Mouse (Mus musculus): ENCODE measurements at regions not wholly inside any gene's neighbourhood (a gene's known extent, or its start where the extent isn't known, plus 50 kb on each side); places are given as distances from the start of the nearest gene placed in this dataset.

DNA sequence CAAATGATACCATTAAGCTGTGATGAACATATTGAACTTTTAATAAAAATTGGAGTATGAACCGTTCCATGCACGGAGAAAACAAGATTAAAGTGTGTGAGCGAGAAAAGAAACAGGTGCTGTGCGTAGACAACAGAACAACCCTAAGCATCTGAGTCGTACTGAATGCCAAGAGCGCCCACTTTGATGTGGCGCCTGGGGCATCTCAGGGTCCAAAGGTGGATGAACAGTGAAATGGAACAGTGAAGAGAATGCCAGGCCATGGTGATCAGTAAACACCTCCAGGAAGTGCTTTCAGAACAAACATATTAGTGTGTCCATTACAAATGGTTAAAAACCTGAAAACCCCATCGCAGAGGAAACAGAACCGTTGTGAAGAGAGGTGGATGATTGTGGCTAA, 94.0 kb upstream of the Ednrb start:
- WGBS: 92% methylated on average over 9 of the region's 9 CpGs
- ATAC-seq: no peak
- H3K27ac ChIP-seq (ENCODE audit: low read depth, low read length): no peak overlapping the region
- H3K27me3 ChIP-seq (replicated peaks; ENCODE audit: control insufficient read depth, insufficient read depth, low read length): no peaks in the 10 kb centered on the region
- DNase-seq (ENCODE audit: low spot score): no peak
- H3K9me3 ChIP-seq (replicated peaks; ENCODE audit: control insufficient read depth, low read length): no peaks in the 10 kb centered on the region
- no peaks in the 10 kb centered on the region for H3K4me1 ChIP-seq (ENCODE audit: control insufficient read depth, insufficient read depth, low read length)
- H3K9ac ChIP-seq (ENCODE audit: low read length): no peak overlapping the region
- no peaks in the 10 kb centered on the region for H3K36me3 ChIP-seq (ENCODE audit: control insufficient read depth, insufficient read depth, low read length)
- no peak overlapping the region for H3K4me2 ChIP-seq (ENCODE audit: low read length)
- no peak overlapping the region for H3K4me3 ChIP-seq (ENCODE audit: low read depth, low read length)

DNA sequence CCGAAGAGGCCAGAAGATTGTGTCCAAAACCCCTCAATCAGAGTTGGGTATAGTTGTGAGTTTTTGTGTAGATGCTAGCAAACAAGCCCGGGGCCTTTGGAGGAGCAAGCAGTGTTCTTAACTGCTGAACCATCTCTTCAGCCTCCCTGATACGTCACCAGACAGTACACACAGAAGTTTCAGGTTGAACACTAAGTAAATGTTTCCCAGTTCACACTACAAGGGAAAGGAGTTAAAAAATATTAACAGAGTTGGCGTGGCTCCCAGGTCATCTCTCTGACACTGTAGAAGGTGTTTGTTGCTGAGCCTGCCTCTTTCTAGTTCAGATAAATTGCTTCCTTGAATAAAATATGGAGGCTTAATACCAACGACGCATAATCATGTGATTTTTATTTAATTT, 93.5 kb upstream of the Ednrb start:
- H3K9ac ChIP-seq (ENCODE audit: low read length): no peak overlapping the region
- H3K4me3 ChIP-seq (ENCODE audit: low read depth, low read length): no peak overlapping the region
- WGBS: 94% methylated on average over 6 of the region's 6 CpGs
- H3K9me3 ChIP-seq (replicated peaks; ENCODE audit: control insufficient read depth, low read length): no peaks in the 10 kb centered on the region
- H3K36me3 ChIP-seq (ENCODE audit: control insufficient read depth, insufficient read depth, low read length): no peaks in the 10 kb centered on the region
- H3K27me3 ChIP-seq (replicated peaks; ENCODE audit: control insufficient read depth, insufficient read depth, low read length): no peaks in the 10 kb centered on the region
- no peak overlapping the region for H3K27ac ChIP-seq (ENCODE audit: low read depth, low read length)
- ATAC-seq (no peak), DNase-seq (ENCODE audit: low spot score) (no peak)
- H3K4me2 ChIP-seq (ENCODE audit: low read length): no peak overlapping the region
- H3K4me1 ChIP-seq (ENCODE audit: control insufficient read depth, insufficient read depth, low read length): no peaks in the 10 kb centered on the region

DNA sequence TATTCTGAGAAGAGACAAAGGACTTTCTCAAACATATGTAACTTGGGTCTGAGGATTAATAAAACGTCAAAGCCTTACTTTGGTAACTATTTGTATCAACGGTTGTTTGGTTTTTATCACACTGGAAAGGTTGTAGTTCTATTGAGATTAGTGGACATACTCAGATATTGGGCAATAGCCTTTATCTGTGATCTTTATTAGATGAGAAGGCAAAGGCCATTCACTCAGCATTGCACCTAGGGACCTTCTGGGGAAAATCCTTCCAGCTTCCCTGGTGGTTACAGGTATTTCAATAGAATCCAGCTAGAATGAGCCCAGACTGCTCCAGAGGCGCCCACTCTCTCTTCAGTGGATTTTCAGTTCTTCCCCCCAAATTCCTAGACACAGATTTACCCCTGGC, 89.6 kb upstream of the Ednrb start:
- H3K9ac ChIP-seq (ENCODE audit: low read length): no peak overlapping the region
- WGBS: 90% methylated on average over 3 of the region's 3 CpGs
- no peaks in the 10 kb centered on the region for H3K27me3 ChIP-seq (replicated peaks; ENCODE audit: control insufficient read depth, insufficient read depth, low read length)
- H3K36me3 ChIP-seq (ENCODE audit: control insufficient read depth, insufficient read depth, low read length): no peaks in the 10 kb centered on the region
- no peaks in the 10 kb centered on the region for H3K9me3 ChIP-seq (replicated peaks; ENCODE audit: control insufficient read depth, low read length)
- H3K4me1 ChIP-seq (ENCODE audit: control insufficient read depth, insufficient read depth, low read length): no peaks in the 10 kb centered on the region
- H3K4me2 ChIP-seq (ENCODE audit: low read length): no peak overlapping the region
- DNase-seq (ENCODE audit: low spot score) (no peak), ATAC-seq (no peak)
- no peak overlapping the region for H3K27ac ChIP-seq (ENCODE audit: low read depth, low read length)
- no peak overlapping the region for H3K4me3 ChIP-seq (ENCODE audit: low read depth, low read length)

DNA sequence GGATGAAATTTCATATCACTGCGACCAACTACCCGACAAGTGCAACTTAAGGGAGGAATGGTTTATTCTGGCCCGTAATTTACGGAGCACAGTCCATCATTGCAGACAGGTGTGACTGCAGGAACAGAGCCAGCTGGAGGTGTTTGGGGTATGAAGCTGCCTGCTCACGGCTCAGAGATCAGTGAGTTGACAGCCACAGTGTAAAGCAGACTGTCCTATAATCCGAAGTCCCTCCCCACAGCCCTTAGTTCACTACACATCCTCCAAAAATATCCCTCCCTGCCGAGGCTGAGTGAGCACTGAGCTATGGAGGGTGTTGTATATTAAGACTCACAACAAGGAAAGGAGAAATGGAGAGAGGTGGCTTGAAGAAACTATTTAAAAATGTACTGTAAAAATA, 88.0 kb upstream of the Ednrb start:
- Histone ChIP-seq H3K9me3 (replicated peaks; ENCODE audit: control insufficient read depth, low read length) (no peaks in the 10 kb centered on the region), H3K27ac (ENCODE audit: low read depth, low read length) (no peak overlapping the region), H3K9ac (ENCODE audit: low read length) (no peak overlapping the region), H3K27me3 (replicated peaks; ENCODE audit: control insufficient read depth, insufficient read depth, low read length) (no peaks in the 10 kb centered on the region), H3K4me3 (ENCODE audit: low read depth, low read length) (no peak overlapping the region), H3K4me2 (ENCODE audit: low read length) (no peak overlapping the region), H3K36me3 (ENCODE audit: control insufficient read depth, insufficient read depth, low read length) (no peaks in the 10 kb centered on the region), H3K4me1 (ENCODE audit: control insufficient read depth, insufficient read depth, low read length) (no peaks in the 10 kb centered on the region)
- DNase-seq (ENCODE audit: low spot score): no peak
- no peak for ATAC-seq
- 89% methylated on average over 7 of the region's 7 CpGs for WGBS

DNA sequence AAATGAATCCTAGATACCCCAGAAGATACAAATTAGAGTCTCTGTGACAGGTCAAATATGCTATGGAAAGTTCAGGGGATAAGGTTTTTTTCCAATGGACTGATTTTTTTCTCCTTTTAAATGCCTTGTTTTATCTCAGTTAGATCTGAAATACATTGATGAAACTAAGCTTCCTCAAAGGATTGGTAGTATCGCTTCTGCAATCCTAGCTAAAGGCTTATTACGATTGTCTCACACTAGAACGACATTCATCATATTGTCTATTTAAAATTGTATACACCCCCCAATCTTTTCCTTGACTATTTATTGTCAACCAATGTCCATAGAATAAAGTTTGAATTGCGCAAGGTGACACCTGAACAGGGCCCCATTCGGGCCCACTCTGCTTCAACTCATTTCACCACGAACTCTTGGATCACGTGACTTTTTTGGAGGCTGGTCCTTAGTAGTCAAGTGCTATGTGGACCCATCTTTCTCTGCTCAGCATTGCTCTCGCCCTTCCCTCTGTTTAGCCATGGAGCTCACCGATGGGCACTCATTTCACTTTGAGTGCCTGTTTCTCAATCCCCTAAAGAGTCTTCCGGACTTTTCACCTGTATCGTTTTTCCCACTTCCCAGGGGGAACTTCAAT, 85.6 kb upstream of the Ednrb start:
- Histone ChIP-seq H3K36me3 (ENCODE audit: control insufficient read depth, insufficient read depth, low read length) (no peaks in the 10 kb centered on the region), H3K9ac (ENCODE audit: low read length) (no peak overlapping the region), H3K4me1 (ENCODE audit: control insufficient read depth, insufficient read depth, low read length) (no peaks in the 10 kb centered on the region), H3K27ac (ENCODE audit: low read depth, low read length) (no peak overlapping the region), H3K4me2 (ENCODE audit: low read length) (no peak overlapping the region), H3K9me3 (replicated peaks; ENCODE audit: control insufficient read depth, low read length) (no peaks in the 10 kb centered on the region), H3K4me3 (ENCODE audit: low read depth, low read length) (no peak overlapping the region), H3K27me3 (replicated peaks; ENCODE audit: control insufficient read depth, insufficient read depth, low read length) (no peaks in the 10 kb centered on the region)
- 95% methylated on average over 11 of the region's 11 CpGs for WGBS
- no peak for DNase-seq (ENCODE audit: low spot score)
- ATAC-seq: no peak

DNA sequence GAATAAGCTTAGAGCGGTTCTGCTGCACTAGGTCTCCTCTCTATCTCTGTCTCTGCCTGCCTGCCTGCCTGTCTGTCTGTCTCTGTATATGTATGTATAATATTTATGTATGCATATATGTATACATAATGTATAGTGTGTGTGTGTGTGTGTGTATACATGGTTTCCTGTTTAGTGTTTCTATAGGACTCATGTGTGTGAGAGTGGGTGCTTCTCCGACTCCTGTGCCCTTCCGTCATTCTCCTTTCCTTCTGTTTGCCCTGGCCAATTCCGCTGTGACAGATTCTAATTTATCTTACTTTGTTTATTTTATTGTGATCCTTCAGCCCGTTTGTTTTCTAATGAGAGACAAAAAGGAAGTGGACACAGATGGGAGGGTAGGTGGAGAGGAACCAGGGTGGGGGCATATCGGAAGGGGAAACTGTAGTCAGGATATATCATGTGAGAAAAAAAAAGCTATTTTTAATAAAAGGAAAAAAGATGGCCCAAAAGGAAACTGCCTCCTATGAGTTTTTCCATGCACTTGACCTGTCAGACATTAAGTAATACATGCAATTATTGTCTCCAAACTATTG, 85.0 kb upstream of the Ednrb start:
- Histone ChIP-seq H3K27me3 (replicated peaks; ENCODE audit: control insufficient read depth, insufficient read depth, low read length) (no peaks in the 10 kb centered on the region), H3K9me3 (replicated peaks; ENCODE audit: control insufficient read depth, low read length) (no peaks in the 10 kb centered on the region), H3K4me2 (ENCODE audit: low read length) (no peak overlapping the region), H3K36me3 (ENCODE audit: control insufficient read depth, insufficient read depth, low read length) (no peaks in the 10 kb centered on the region), H3K4me3 (ENCODE audit: low read depth, low read length) (no peak overlapping the region), H3K27ac (ENCODE audit: low read depth, low read length) (no peak overlapping the region), H3K9ac (ENCODE audit: low read length) (no peak overlapping the region), H3K4me1 (ENCODE audit: control insufficient read depth, insufficient read depth, low read length) (no peaks in the 10 kb centered on the region)
- DNase-seq (ENCODE audit: low spot score): no peak
- ATAC-seq: no peak
- 85% methylated on average over 6 of the region's 6 CpGs for WGBS

DNA sequence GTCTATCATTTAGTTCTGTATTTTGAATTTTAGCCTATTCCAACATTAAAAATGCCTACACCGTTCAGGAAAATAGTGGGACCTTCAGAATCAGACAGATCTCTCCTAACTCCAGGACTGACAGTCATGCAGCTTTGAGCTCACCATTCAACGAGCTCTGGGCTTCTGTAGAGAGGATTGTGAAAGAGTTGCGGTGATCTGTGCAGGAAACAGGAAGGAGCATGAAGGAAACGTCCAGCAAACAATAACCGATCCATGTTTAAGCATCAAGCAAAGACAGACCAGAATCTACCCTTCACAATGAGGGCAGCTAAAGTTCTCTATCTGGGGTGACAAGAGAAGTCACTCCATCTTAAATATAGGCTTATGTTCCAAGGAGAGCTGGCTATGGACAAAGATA, 76.0 kb upstream of the Ednrb start:
- Histone ChIP-seq H3K27me3 (replicated peaks; ENCODE audit: control insufficient read depth, insufficient read depth, low read length) (no peaks in the 10 kb centered on the region), H3K4me1 (ENCODE audit: control insufficient read depth, insufficient read depth, low read length) (no peaks in the 10 kb centered on the region), H3K4me2 (ENCODE audit: low read length) (no peak overlapping the region), H3K9me3 (replicated peaks; ENCODE audit: control insufficient read depth, low read length) (no peaks in the 10 kb centered on the region), H3K4me3 (ENCODE audit: low read depth, low read length) (no peak overlapping the region), H3K27ac (ENCODE audit: low read depth, low read length) (no peak overlapping the region), H3K9ac (ENCODE audit: low read length) (no peak overlapping the region), H3K36me3 (ENCODE audit: control insufficient read depth, insufficient read depth, low read length) (no peaks in the 10 kb centered on the region)
- DNase-seq (ENCODE audit: low spot score) (no peak), ATAC-seq (no peak)
- 77% methylated on average over 5 of the region's 5 CpGs for WGBS

DNA sequence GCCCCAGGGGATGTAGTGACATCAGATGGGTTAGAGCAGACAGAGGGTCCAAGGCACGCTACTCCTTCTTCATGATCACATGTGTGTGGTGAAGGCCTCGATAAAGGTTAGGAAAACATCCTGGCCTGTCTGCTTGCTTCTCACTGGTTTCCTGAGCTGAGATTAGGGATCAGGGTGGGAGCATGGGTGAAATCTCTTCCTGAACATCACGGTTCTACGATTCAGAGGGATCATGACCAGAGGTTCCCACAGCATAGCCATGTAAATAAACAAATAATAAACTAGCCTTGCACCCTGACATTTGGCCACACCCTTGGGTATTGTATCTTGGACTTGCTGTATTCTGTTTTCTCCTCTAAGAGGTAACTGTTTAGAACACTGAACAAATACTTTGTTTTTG, 75.2 kb upstream of the Ednrb start:
- no peak overlapping the region for H3K27ac ChIP-seq (ENCODE audit: low read depth, low read length)
- no peak overlapping the region for H3K4me3 ChIP-seq (ENCODE audit: low read depth, low read length)
- no peaks in the 10 kb centered on the region for H3K9me3 ChIP-seq (replicated peaks; ENCODE audit: control insufficient read depth, low read length)
- no peak overlapping the region for H3K4me2 ChIP-seq (ENCODE audit: low read length)
- H3K4me1 ChIP-seq (ENCODE audit: control insufficient read depth, insufficient read depth, low read length): no peaks in the 10 kb centered on the region
- WGBS: 83% methylated on average over 4 of the region's 4 CpGs
- DNase-seq (ENCODE audit: low spot score) (no peak), ATAC-seq (no peak)
- H3K9ac ChIP-seq (ENCODE audit: low read length): no peak overlapping the region
- H3K36me3 ChIP-seq (ENCODE audit: control insufficient read depth, insufficient read depth, low read length): no peaks in the 10 kb centered on the region
- H3K27me3 ChIP-seq (replicated peaks; ENCODE audit: control insufficient read depth, insufficient read depth, low read length): no peaks in the 10 kb centered on the region

DNA sequence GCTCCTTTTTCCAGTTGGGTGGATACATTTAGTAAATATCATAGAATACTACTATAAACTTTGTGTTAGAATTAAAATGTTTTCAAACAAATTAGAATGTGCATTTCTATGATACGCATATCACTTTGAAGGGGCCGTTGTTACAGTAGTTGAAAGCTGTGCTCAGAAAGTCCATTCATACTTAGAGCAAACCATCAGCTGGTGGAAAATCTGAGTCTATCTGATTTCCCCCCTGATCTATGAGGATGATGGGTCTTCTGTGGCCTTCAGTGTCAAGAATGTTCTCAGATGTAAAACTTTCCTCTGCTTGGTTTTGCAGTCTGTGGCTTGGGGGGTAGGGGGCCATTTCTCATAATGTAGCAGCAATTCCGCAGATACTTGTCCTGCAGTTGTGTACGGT, 69.3 kb upstream of the Ednrb start:
- Histone ChIP-seq H3K27ac (ENCODE audit: low read depth, low read length) (no peak overlapping the region), H3K4me1 (ENCODE audit: control insufficient read depth, insufficient read depth, low read length) (no peaks in the 10 kb centered on the region), H3K9me3 (replicated peaks; ENCODE audit: control insufficient read depth, low read length) (no peaks in the 10 kb centered on the region), H3K27me3 (replicated peaks; ENCODE audit: control insufficient read depth, insufficient read depth, low read length) (no peaks in the 10 kb centered on the region), H3K9ac (ENCODE audit: low read length) (no peak overlapping the region), H3K4me2 (ENCODE audit: low read length) (no peak overlapping the region), H3K4me3 (ENCODE audit: low read depth, low read length) (no peak overlapping the region), H3K36me3 (ENCODE audit: control insufficient read depth, insufficient read depth, low read length) (no peaks in the 10 kb centered on the region)
- ATAC-seq: no peak
- DNase-seq (ENCODE audit: low spot score): no peak
- 88% methylated on average over 4 of the region's 4 CpGs for WGBS
